Comparison of ENCODE assay signal across 10 mouse cellular contexts in the genomic region with DNA sequence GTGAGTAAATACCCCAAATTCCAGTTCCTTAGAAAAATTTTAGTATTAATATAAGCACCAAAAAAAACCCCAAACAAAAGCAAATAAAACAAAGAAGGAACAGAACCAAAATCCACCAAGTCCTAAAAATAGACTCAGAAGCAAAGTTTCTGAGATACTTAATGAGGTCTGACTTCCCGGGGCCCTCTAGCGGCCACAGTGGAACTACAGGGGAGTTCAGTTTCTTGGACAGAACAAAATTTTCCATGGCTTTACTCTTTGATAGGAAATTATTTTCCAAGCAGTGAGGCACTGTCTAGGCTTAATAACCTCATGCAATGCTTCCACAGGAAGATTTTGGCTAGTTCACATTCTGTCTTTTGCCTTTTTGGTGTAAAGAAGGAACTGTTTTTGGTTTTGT. TPM values are rescaled to one million over a fixed set of nuclear protein-coding genes. Genes with fewer than 3 reads are reported as not detected.
A peak's percentile ranks its signal among the peaks of the same experiment; 100 is the strongest.
DNase-seq lines count a peak whose midpoint lies in the region; ATAC-seq and TF ChIP-seq lines count a peak whose summit lies in the region.
"Had no signal": no experiment of that assay in that cellular context is flagged by ENCODE, and none has a peak within 500 bp of the region (broad histone marks: within the 10 kb centered on the region; RNA-seq: fewer than 3 reads in every experiment).

No protein-coding gene starts in this region.

- ATAC-seq in forebrain, embryonic 11.5 days (replicated peaks; ENCODE audit: low FRiP score): no peak
- no peak for ATAC-seq in forebrain, embryonic 13.5 days
- ATAC-seq in G1E (ENCODE audit: extremely low read depth, insufficient number of reproducible peaks, low FRiP score, poor library complexity, severe bottlenecking): no peak

- H3K9ac ChIP-seq in forebrain, embryonic 11.5 days (ENCODE audit: low read length): no peak overlapping the region
- no peak overlapping the region for H3K9ac ChIP-seq in forebrain, embryonic 13.5 days
- H3K9ac ChIP-seq: limb, embryonic 13.5 days had no signal

- H3K4me3 ChIP-seq in forebrain, embryonic 11.5 days (ENCODE audit: low read depth, low read length): no peak overlapping the region
- H3K4me3 ChIP-seq in forebrain, embryonic 13.5 days: no peak overlapping the region
- H3K4me3 ChIP-seq in G1E (ENCODE audit: low read depth, low read length): no peak overlapping the region
- H3K4me3 ChIP-seq in gastrocnemius, adult 2 months: no peak overlapping the region
- H3K4me3 ChIP-seq in spleen, adult 2 months (ENCODE audit: extremely low read depth, insufficient read depth, insufficient read length): no peak overlapping the region
- H3K4me3 ChIP-seq: limb, embryonic 13.5 days had no signal

- no peak overlapping the region for H3K27ac ChIP-seq in forebrain, embryonic 11.5 days (ENCODE audit: low read depth, low read length)
- H3K27ac ChIP-seq in forebrain, embryonic 13.5 days: no peak overlapping the region
- H3K27ac ChIP-seq in gastrocnemius, adult 2 months: 0 out of 2 replicates have a peak overlapping the region, but pooled peaks have one; percentile 35
- no peak overlapping the region for H3K27ac ChIP-seq in spleen, adult 2 months (ENCODE audit: insufficient read depth, low read length)
- H3K27ac ChIP-seq: limb, embryonic 13.5 days had no signal

- intact Hi-C loops in gastrocnemius, adult 2 months (cut with DNase I): no loop called here

- DNase-seq in forebrain, embryonic 11.5 days (ENCODE audit: low spot score): peak; percentile 80
- DNase-seq in G1E (ENCODE audit: low spot score): no peak
- peak; percentile 30 for DNase-seq in cerebellum, adult 11-12 months
- peak; percentile 87 for DNase-seq in gastrocnemius, adult 2 months
- peak; percentile 79 for DNase-seq in layer of hippocampus, adult 11-12 months (ENCODE audit: low spot score)
- DNase-seq in lung, postnatal 25 days (ENCODE audit: low spot score): peak; percentile 75
- peak in 1 of 2 experiments; percentile 60 for DNase-seq in spleen, adult 2 months (ENCODE audit: low read depth in 1 of 2, low spot score in 2 of 2)

- H3K36me3 ChIP-seq in forebrain, embryonic 11.5 days (ENCODE audit: control insufficient read depth, insufficient read depth, low read length): no peaks in the 10 kb centered on the region
- H3K36me3 ChIP-seq in forebrain, embryonic 13.5 days (ENCODE audit: poor library complexity, severe bottlenecking): no peaks in the 10 kb centered on the region
- no peaks in the 10 kb centered on the region for H3K36me3 ChIP-seq in G1E (replicated peaks)
- no peaks in the 10 kb centered on the region for H3K36me3 ChIP-seq in spleen, adult 2 months (ENCODE audit: control insufficient read depth, insufficient read depth, low read length)
- H3K36me3 ChIP-seq: limb, embryonic 13.5 days had no signal

- H3K9me3 ChIP-seq in forebrain, embryonic 11.5 days (ENCODE audit: control insufficient read depth, low read length): no peaks in the 10 kb centered on the region
- H3K9me3 ChIP-seq in forebrain, embryonic 13.5 days (replicated peaks): no peaks in the 10 kb centered on the region
- peaks cover 28% of the 10 kb centered on the region for H3K9me3 ChIP-seq in G1E (replicated peaks)
- H3K9me3 ChIP-seq: limb, embryonic 13.5 days had no signal

- TF ChIP-seq POLR2A in spleen, adult 2 months (IDR thresholded peaks at IDR 0.05; ENCODE audit: low read depth, low read length): no peak

- no peaks in the 10 kb centered on the region for H3K27me3 ChIP-seq in forebrain, embryonic 11.5 days (ENCODE audit: control insufficient read depth, insufficient read depth, low read length)
- H3K27me3 ChIP-seq in forebrain, embryonic 13.5 days: no peaks in the 10 kb centered on the region
- no peaks in the 10 kb centered on the region for H3K27me3 ChIP-seq in G1E (ENCODE audit: insufficient read depth, low read length)
- H3K27me3 ChIP-seq in spleen, adult 2 months (ENCODE audit: control insufficient read depth, insufficient read depth, low read length): no peaks in the 10 kb centered on the region
- H3K27me3 ChIP-seq: limb, embryonic 13.5 days had no signal

- TF ChIP-seq CTCF in G1E (IDR thresholded peaks at IDR 0.05; ENCODE audit: low read depth, low read length): peak; percentile 66
- peak; percentile 96 for TF ChIP-seq CTCF in gastrocnemius, adult 2 months (IDR thresholded peaks at IDR 0.05)
- peak; percentile 57; the same call in 1 of the 2 replicates for TF ChIP-seq CTCF in spleen, adult 2 months (IDR thresholded peaks at IDR 0.05; ENCODE audit: extremely low read depth, insufficient read depth, insufficient read length, insufficient replicate concordance)

- no peaks in the 10 kb centered on the region for H3K4me1 ChIP-seq in forebrain, embryonic 11.5 days (replicated peaks; ENCODE audit: control insufficient read depth, insufficient read depth, low read length)
- H3K4me1 ChIP-seq in forebrain, embryonic 13.5 days: no peaks in the 10 kb centered on the region
- H3K4me1 ChIP-seq in G1E (ENCODE audit: insufficient read depth, low read depth, low read length): no peaks in the 10 kb centered on the region
- H3K4me1 ChIP-seq in spleen, adult 2 months (ENCODE audit: control insufficient read depth, insufficient read depth, insufficient read length): no peaks in the 10 kb centered on the region

- 2% methylated on average over 2 of the region's 2 CpGs for WGBS in forebrain, embryonic 11.5 days
- 1% methylated on average over 2 of the region's 2 CpGs for WGBS in forebrain, embryonic 13.5 days
- 2% methylated on average over 2 of the region's 2 CpGs for WGBS in spleen, adult 2 months

- H3K4me2 ChIP-seq in forebrain, embryonic 11.5 days (ENCODE audit: low read depth, low read length, severe bottlenecking): no peak overlapping the region
- H3K4me2 ChIP-seq in forebrain, embryonic 13.5 days: no peak overlapping the region
- H3K4me2 ChIP-seq: limb, embryonic 13.5 days had no signal

RNA-seq across cellular contexts. Expression of a gene that starts 12.2 kb away (rescaled TPM):
- 0.11 and 0.25 TPM in 2 replicates for polyA plus RNA-seq in forebrain, embryonic 11.5 days (2014; fragmentation: Nextera tagmentation; extraction: Ambion mirVana)
- polyA plus RNA-seq in forebrain, embryonic 13.5 days (2015; fragmentation: Nextera tagmentation; extraction: Ambion mirVana): 0.28 and 0.63 TPM in 2 replicates
- total RNA-seq in G1E (2014; fragmentation: Nextera tagmentation) (15.9 TPM in 1 of 2 replicates, not detected in the other), G1E (2017) (0.05 and 0.06 TPM in 2 replicates)
- not detected in 2 replicates for polyA plus RNA-seq in G1E (2012)
- under 1 TPM; 0.46 to 0.53 TPM for total RNA-seq in gastrocnemius, adult 2 months (2021)
- polyA plus RNA-seq in spleen, adult 2 months (2012; rRNA removed): 17.2 and 19.8 TPM in 2 replicates
- polyA plus RNA-seq: C2C12 had no signal

RNA-seq across cellular contexts. Expression of a gene that starts 24.9 kb away (rescaled TPM):
- 7.4 TPM in 2 replicates for polyA plus RNA-seq in forebrain, embryonic 11.5 days (2014; fragmentation: Nextera tagmentation; extraction: Ambion mirVana)
- 5.9 and 6.4 TPM in 2 replicates for polyA plus RNA-seq in forebrain, embryonic 13.5 days (2015; fragmentation: Nextera tagmentation; extraction: Ambion mirVana)
- total RNA-seq in G1E (2014; fragmentation: Nextera tagmentation): not detected in 2 replicates
- total RNA-seq in G1E (2017): 0.11 and 0.23 TPM in 2 replicates
- polyA plus RNA-seq in G1E (2012): not detected in 2 replicates
- total RNA-seq in gastrocnemius, adult 2 months (2021): 1 to 10 TPM in 1 of 2 experiments, under 1 TPM in 1; 0.97 to 1.8 TPM
- polyA plus RNA-seq in spleen, adult 2 months (2012; rRNA removed): 8.3 and 11.5 TPM in 2 replicates

RNA-seq across cellular contexts. Expression of a gene that starts 29.0 kb away (rescaled TPM):
- polyA plus RNA-seq in forebrain, embryonic 11.5 days (2014; fragmentation: Nextera tagmentation; extraction: Ambion mirVana): 36.8 and 39.3 TPM in 2 replicates
- polyA plus RNA-seq in forebrain, embryonic 13.5 days (2015; fragmentation: Nextera tagmentation; extraction: Ambion mirVana): 36.8 and 40.3 TPM in 2 replicates
- total RNA-seq in G1E (2014; fragmentation: Nextera tagmentation) (not detected in 2 replicates), G1E (2017) (0.22 and 0.46 TPM in 2 replicates)
- polyA plus RNA-seq in G1E (2012): 0.04 TPM in 1 of 2 replicates, not detected in the other
- total RNA-seq in gastrocnemius, adult 2 months (2021): 1 to 10 TPM; 3.3 to 4.6 TPM
- 15.8 and 17.7 TPM in 2 replicates for polyA plus RNA-seq in spleen, adult 2 months (2012; rRNA removed)
- polyA plus RNA-seq: C2C12 had no signal

Comparison
In these comparisons a context has a peak if more than half of its experiments do, and no peak if none do; other contexts are left out.
1. RNA of a gene that starts 12.2 kb away (polyA plus RNA-seq): 17.2 to 19.8 TPM in spleen, adult 2 months; 0.28 to 0.63 TPM in forebrain, embryonic 13.5 days, 0.11 to 0.25 TPM in forebrain, embryonic 11.5 days and not detected in G1E; every median in the first group is over 10 times any median in the second.
2. RNA of a gene that starts 29.0 kb away (polyA plus RNA-seq): 36.8 to 40.3 TPM in forebrain, embryonic 13.5 days, 36.8 to 39.3 TPM in forebrain, embryonic 11.5 days and 15.8 to 17.7 TPM in spleen, adult 2 months; 0.04 TPM in G1E; every median in the first group is over 10 times any median in the second.
3. Peak in every context shown above with its lines, with median percentiles within 50 percentile points of each other: CTCF ChIP-seq.